In genomic region chr17:49872305-49872704, GRCm38 (mm10) we compare ENCODE assay signal across 12 mouse cellular contexts.
A peak's percentile ranks its signal among the peaks of the same experiment; 100 is the strongest.
DNase-seq lines count a peak whose midpoint lies in the region; ATAC-seq lines count a peak whose summit lies in the region.
"Had no signal": no experiment of that assay in that cellular context is flagged by ENCODE, and none has a peak within 500 bp of the region (broad histone marks: within the 10 kb centered on the region; RNA-seq: fewer than 3 reads in every experiment).

No protein-coding gene starts in this region.

- peak; percentile 14 for DNase-seq in kidney, adult 9 months
- DNase-seq in kidney, postnatal 14 days: no peak
- DNase-seq in 3T3-L1 (ENCODE audit: low read depth, low spot score): peak; percentile 72
- peak; percentile 79 for DNase-seq in NIH3T3 (ENCODE audit: low read depth)
- DNase-seq in gastrocnemius, postnatal 10 days: no peak
- DNase-seq in right cerebral cortex, adult 2 months (ENCODE audit: low spot score in 2 of 2): no peak
- DNase-seq: gastrocnemius, postnatal 36 days; heart, postnatal 14 days; lung, postnatal 4 days; thymus, postnatal 4 days had no signal

- no peaks in the 10 kb centered on the region for H3K36me3 ChIP-seq in kidney, embryonic 16.5 days (ENCODE audit: insufficient read depth, low read length)

- ATAC-seq in kidney, embryonic 16.5 days (ENCODE audit: low FRiP score, low TSS enrichment): 0 out of 2 replicates have a peak, but pooled peaks have one; percentile 17
- ATAC-seq: activated CD4-positive, CD25-positive, alpha-beta regulatory T cell, adult 4 months had no signal

- no peak overlapping the region for H3K9ac ChIP-seq in kidney, embryonic 16.5 days (replicated peaks; ENCODE audit: low read length)

- WGBS in kidney, embryonic 16.5 days: 4% methylated on average over 2 of the region's 2 CpGs

- 0 out of 2 replicates have a peak, but pooled peaks cover 2% of the 10 kb centered on the region for H3K4me1 ChIP-seq in kidney, embryonic 16.5 days (ENCODE audit: insufficient read depth, low read length)

- no peak overlapping the region for H3K27ac ChIP-seq in kidney, embryonic 16.5 days (ENCODE audit: low read length)

- H3K9me3 ChIP-seq in kidney, embryonic 16.5 days (ENCODE audit: low read length): no peaks in the 10 kb centered on the region

- no peak overlapping the region for H3K4me2 ChIP-seq in kidney, embryonic 16.5 days (replicated peaks; ENCODE audit: low read depth, low read length)

- no peak overlapping the region for H3K4me3 ChIP-seq in kidney, embryonic 16.5 days (ENCODE audit: low read length)

- H3K27me3 ChIP-seq in kidney, embryonic 16.5 days (ENCODE audit: insufficient read depth, low read length): no peaks in the 10 kb centered on the region; the same call in 1 of the 2 replicates

Comparison
In these comparisons a context has a peak if more than half of its experiments do, and no peak if none do; other contexts are left out.
1. DNase-seq: peak in kidney, adult 9 months (single experiment), 3T3-L1 (single experiment) and NIH3T3 (single experiment); none in kidney, postnatal 14 days (single experiment), gastrocnemius, postnatal 10 days (single experiment) and right cerebral cortex, adult 2 months (0 of 2).